Mouse (Mus musculus): ENCODE results near the gene Atp11c.

Gene Atp11c

GRCm38 (mm10) chrX:60592598-60592997, at the start of gene Atp11c:
Gene Atp11c, minus strand, starts transcription at chrX:60592698.
- no peak for DNase-seq (ENCODE audit: extremely low spot score, low read depth, low spot score)

- peak; percentile 0 for DNase-seq (ENCODE audit: extremely low spot score, low read depth, low spot score)
Measured at GRCm38 (mm10) chrX:60609202-60609601, 16.7 kb upstream of the Atp11c start.

DNA sequence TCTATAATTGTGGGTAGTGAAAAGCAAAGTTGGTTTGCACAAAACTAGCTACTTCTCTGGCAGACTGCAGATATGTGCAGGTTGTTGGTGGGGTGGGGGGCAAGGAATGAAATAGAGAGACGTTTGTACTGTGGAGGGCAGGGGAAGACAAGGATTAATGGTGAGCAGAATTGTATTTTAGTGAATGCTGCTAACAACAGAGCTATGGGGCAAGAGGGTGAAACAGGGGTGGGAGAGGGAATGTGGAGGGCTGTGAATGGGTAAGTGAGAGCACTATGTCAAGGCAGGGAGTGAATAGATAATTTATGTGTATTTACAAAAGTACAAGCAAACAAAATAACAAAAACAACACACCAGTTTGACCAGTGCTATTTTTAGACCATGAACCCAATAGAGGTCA, 22.0 kb downstream of the Atp11c start:
- DNase-seq (ENCODE audit: extremely low spot score, low read depth, low spot score), result no peak

DNA sequence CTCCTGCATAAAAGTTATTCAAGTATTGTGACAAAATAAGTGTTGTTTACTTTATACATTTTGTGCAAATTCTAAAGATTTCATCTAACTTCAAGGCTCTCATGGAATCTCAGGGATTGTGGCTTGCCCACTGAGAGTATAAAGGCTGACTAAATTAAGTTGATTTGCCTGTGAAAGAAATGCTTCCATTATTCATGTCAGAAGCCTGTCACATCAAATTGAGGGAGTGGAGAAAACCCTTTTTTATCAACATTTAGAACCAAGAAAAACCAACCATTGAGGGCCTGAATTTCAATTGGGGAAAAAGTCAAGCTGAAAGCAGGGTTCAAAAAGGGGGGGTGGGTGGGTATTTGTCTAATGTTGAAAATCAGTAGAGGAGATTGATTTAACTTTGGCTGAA, 23.5 kb downstream of the Atp11c start:
- no peak for DNase-seq (ENCODE audit: extremely low spot score, low read depth, low spot score)

- DNase-seq (ENCODE audit: extremely low spot score, low read depth, low spot score), result no peak
Measured at GRCm38 (mm10) chrX:60555242-60555641, 37.3 kb downstream of the Atp11c start.

- DNase-seq (ENCODE audit: extremely low spot score, low read depth, low spot score), result no peak
Measured at GRCm38 (mm10) chrX:60547444-60548304, 44.8 kb downstream of the Atp11c start.

DNA sequence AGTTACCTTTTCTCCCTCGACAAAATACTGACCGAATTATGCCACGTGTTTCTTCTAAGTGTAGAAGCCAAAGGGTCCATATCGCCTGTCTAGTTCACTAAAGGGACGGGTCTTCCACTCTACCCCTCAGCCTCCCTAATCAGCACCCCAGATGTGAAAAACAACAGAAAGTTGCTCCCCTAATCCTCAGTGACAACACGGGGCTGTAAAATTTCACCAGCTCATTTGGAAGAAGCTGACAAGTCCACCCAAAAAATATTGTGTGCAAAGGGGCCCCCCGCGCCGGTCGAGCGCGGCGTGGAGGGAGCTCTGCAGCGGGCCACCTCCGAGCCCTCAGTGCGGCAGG, 45.4 kb downstream of the Atp11c start:
- no peak for DNase-seq (ENCODE audit: extremely low spot score, low read depth, low spot score)

DNA sequence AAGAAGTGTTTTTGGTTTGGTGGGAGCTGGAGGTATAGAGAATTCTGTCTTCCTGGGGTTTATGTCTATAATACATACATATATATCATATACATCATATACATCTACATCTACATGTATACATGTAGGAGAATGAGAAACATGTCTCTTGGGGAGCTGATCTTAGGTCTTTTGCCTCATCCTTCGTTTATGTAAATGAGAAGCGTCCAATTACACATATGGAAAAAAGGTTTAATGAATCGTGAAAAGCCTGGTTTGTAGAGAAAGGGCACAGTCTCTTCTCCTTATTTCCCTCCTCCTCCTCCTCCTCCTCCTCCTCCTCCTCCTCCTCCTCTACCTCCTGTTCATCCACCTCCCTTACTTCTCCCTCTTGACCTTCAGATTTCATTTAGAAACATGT, 46.6 kb downstream of the Atp11c start:
- no peak for DNase-seq (ENCODE audit: extremely low spot score, low read depth, low spot score)

GRCm38 (mm10) chrX:60545444-60545843, 47.1 kb downstream of the Atp11c start:
- no peak for DNase-seq (ENCODE audit: extremely low spot score, low read depth, low spot score)

DNA sequence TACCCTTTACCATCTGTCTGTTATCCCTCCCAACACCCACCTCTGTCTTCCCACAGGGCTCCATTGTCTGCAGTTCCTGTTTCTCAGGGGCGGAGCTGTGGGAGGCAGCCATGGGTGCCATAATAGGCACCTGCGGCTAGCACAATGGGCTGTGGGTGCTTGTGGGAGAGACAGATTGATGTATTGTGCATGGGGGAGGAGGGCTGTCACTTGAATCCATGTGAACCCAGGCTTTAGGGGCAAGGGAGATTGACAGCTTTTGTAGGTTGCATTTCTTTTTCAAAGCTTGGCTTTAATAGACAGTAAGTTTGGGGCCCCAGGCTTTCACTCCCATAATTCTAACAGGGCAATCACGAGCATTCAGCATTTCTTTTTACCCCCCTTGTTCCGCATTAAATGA, 48.4 kb downstream of the Atp11c start:
- DNase-seq (ENCODE audit: extremely low spot score, low read depth, low spot score), result no peak

DNA sequence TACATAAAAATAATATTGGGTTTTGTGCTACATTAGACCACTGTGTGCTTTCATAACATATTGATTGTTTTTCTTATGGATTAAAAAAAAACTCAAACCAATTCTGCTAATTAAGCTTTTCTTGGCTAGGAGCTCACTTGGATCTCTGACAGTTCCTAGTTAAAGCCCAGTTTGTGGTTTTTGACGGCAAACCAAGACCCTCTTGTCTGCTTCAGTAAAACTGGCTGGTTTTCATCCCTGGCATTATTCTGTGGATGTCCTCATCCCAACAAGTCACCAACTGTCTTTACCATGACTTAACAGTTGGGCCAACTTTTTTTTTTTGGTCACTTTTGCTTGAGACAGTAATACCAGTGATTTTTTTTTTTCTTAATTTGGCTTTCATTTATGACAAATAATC, 49.6 kb downstream of the Atp11c start:
- no peak for DNase-seq (ENCODE audit: extremely low spot score, low read depth, low spot score)

DNA sequence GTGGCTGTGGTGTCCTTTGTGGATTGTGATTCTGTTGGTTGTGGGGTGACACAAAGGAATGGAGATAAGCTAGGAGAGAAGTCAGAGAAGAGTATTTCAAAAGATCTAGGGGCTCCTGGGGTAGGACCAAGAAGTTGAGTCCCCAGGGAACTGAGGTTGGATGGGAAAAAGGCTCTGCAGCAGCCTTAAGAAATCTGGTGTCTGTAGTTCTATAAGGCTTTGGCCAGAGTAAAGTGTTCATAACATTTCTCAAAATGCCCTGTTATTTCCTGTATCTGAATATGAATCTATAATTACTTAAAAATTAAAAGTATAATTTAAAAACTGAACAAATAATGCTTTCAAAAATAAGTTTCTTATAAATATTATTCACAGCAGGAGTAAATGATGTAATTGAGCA, 53.3 kb downstream of the Atp11c start, which contains the start of gene Gm7073:
Gene Gm7073, minus strand, starts transcription at position 101 of the 400 bp plus-strand sequence.
- no peak for DNase-seq (ENCODE audit: extremely low spot score, low read depth, low spot score)

- DNase-seq (ENCODE audit: extremely low spot score, low read depth, low spot score), result no peak
Measured at GRCm38 (mm10) chrX:60503995-60504394, 88.5 kb downstream of the Atp11c start.

DNA sequence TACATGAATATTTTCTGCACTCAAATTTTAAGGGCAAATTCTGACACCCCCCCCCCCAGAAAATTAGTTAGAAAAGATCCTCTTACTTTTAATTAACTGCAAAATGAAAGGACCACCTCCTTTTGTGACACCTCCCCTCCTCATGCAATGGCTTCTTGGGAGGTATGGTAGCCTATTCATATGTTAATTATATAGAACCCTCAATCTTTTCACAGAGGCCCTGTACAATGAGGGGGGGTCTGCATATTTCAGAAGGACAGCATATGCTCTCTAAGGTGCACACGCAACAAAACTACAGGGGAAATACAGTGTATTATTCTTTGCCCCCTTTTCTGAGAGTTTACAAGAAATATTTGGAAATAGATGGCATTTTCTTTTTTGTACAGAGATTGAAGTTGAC, 94.7 kb downstream of the Atp11c start:
- no peak for DNase-seq (ENCODE audit: extremely low spot score, low read depth, low spot score)

- no peak for DNase-seq (ENCODE audit: extremely low spot score, low read depth, low spot score)
Measured at GRCm38 (mm10) chrX:60495308-60495707, 97.2 kb downstream of the Atp11c start.

GRCm38 (mm10) chrX:60463786-60464185, 128.7 kb downstream of the Atp11c start:
- DNase-seq (ENCODE audit: extremely low spot score, low read depth, low spot score), result peak; percentile 0

DNA sequence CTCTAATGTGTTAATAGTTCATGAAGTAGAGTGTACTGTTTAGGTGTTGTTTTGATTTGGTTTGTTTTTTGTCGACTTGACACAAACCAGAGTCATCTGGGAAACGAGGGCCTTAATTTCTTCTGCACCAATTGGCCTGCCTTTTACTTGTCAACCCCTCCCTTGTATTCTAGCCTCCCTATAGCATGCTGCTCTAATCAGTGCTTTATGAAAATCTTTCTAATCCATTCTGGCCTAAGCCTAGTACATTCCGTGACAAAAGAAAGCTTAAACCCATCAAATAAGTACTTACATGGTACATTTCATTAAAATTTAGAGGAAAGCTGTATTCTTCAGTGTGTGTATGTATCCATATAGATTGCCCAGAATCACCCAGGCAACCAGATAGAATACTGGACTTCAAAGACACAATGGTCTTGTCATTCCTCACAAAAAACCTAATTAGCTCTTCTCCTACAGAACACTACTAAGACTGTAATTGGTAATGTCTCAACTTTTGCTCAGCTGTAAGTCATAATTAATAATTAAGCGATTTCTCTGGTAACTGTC, 177.9 kb downstream of the Atp11c start:
- DNase-seq (ENCODE audit: extremely low spot score, low read depth, low spot score), result no peak

DNA sequence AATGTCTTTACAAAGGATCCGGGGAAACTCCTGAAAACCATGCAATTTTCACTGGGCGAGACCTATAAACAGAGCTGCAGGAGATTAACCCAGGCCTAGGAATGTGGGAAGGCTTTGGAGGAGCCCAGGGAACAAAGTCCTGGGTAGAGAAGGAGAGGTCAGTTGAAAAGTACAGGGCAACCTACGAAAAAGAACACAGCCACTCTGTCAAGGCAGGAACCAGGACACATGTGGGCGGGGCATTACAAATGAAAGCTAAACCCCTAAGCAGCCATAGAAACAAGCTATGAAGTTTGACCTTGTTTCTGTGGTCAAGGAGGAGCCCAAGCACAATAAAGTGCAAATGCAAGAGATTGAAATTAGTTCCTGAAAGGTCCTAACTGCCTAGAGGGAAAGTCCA, 186.8 kb downstream of the Atp11c start:
- no peak for DNase-seq (ENCODE audit: extremely low spot score, low read depth, low spot score)

DNA sequence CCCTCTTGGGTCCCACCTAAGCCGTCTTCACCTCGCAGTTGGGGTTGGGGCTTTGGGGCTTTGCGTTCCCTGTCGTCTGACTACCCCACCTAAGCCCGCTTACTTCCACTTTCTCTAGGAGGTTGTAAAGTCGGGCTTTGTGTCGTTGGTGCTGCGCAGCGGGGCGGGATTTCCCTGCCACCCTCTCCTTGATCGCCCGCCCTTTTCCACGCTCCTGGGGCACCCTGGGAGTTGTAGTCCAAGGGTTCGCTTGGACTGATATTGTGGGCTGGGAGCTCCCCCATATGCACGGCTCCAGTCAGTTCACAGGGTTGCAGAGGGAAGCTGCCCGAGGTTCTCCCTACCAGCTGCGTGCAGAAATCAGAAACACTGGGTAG, 187.8 kb downstream of the Atp11c start:
- DNase-seq (ENCODE audit: extremely low spot score, low read depth, low spot score), result peak; percentile 44

DNA sequence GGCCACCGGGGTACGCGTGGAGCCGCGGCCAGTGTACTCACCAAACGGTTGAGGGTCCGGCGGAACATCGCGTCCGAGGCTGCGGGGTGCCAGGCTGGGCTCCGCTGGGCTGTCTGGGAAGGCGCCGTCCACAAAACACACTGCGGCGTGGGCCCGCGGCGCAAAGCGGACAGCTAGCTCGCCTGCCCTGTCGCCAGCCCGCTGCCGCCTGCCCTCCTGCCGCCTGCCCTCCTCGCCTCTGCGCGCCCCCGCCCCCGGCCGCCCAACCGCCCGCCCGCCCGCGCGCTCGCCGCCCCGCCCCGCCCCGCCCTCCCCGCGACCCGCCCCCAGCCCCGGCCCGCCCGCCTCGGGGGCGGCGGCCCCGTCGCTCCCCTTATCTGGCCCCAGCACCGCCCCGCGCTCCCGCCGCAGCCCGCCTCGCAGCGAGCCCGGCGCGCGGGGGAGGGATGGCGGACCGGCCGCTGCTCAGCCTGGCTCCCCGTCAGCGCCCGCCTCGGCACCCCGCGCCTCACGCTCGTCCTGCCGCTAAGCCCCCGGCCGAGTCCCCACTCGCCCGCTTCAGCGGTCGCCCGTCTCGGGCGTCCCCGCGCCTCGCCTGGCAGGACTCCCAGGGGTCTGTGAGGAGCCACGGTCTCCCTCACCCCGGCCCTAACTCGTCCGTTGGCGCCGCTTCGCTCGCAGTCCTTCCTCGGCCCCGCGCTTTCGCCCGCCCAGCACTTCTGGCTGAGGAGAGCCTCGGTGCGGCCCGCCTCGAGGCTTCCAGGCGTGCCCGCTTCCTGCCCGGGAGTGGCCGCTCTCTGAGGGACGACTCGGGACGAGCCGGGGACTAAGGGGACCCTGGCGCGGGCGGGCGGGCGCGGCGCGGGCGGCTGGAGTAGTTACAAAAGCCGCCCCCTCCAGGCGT, 188.5 kb downstream of the Atp11c start:
- DNase-seq (ENCODE audit: extremely low spot score, low read depth, low spot score), result no peak

DNA sequence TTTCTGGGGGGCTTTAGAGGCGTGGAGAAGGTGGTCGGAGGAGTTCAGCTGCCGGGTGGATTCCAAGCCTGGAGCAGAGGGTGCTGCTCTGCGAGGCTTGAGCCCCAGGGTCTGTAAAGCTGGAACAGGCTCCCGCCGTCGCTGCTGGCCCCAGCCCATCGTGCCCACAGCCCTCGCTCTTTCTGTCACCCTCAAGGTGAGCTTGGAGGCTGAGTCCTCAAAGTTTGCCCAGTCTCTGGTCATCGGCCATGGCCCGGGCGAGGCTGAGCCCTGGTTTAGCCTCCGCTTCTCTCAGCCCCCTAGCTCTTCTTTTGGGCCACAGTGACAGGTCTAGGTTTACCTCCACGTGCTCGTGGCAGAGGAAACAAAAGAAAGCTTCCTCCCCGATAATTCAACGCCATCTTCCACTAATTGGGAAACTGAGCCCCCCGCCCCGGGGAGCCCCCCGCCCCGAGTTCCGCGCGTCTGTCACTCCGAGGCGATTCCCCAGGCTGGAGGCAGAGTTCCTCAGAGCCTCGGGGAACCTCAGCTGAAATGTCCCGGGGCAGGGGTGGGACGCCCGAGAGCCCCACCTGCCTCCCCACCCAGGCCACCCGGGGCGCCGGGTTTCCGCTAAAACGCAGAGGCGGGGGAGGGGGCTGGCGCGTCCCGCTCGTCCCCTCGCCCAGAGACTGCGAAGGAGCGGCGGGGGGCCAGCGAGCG, 189.3 kb downstream of the Atp11c start:
- DNase-seq (ENCODE audit: extremely low spot score, low read depth, low spot score), result no peak
